Mouse (Mus musculus): Measurements from ENCODE around the gene Mtap.

Mtap gene

DNA sequence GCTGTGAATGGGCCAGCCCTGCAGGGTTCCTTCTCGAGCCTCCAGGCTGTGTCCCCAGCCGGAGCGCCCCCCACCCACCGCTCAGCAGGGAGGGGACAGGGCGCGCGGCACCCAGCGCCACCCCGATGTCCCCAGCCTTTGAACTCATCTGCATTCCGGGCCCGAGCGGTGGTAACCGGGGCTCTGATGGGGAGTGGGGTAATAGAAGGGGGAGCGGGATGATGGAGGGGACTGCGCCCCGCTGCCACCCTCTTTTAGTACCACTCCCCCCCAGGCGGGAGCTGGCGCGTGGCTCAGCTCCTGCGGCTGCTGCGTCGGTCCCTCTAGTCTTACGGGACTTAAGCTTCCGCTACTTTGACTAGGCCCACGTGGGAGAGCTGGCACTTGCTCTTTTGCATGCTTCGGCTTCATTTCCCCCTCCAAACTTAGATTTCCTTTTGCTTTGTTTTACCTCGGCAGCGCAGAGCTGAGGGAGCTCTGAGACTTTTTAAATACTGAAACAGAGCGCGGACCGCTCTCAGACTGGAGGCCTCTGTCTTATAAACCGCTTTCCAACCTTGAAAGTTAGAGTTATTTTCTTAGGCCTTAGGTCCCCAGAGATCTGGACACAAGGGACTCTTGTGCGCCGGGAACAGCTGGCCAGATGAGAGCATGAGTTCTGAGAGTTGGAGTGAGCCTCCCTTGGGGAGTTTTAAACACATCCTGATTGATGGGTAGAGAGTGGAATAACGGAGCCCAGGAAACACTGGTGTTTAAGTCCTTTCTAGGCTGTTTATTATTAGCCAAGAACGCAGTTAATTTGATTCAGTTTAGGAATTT lies 829 bp downstream of the Mtap start:
- peak; percentile 14 for DNase-seq (ENCODE audit: low read depth, low spot score)

DNA sequence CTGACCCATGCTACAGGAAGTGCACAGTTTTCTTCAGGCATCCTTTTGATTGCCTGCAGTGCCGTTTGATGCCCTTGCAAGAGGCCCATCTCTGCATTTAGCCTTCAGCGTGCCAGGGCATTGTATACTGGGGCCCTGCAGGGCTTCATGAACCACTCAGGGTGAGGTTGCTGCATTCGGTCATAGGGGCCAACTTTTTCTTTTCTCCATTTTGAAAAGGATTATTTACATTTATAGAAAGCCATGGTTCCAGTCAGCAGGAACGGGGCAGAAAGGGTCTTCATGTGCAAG lies 1.4 kb downstream of the Mtap start:
- DNase-seq (ENCODE audit: low read depth, low spot score), result no peak

DNA sequence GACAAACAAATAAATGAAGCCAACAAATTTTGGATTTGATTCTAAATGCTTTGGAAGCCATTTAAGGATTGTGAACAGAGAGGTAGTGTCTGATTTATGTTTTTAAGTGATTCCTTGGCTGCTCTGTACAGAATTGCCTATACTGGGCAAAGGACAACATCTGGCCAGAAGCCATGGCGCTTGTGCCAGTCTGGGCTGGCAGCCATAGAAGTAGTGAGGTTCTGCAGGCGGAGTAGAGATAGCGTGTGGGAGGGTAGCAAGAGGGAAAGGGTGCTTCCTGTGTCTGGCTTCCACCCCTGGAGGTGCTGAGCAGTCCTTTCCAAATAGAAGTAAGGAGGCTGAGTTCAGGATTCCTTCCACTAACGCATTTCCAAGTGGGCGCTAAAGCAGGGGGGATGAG lies 3.9 kb downstream of the Mtap start:
- no peak for DNase-seq (ENCODE audit: low read depth, low spot score)

DNA sequence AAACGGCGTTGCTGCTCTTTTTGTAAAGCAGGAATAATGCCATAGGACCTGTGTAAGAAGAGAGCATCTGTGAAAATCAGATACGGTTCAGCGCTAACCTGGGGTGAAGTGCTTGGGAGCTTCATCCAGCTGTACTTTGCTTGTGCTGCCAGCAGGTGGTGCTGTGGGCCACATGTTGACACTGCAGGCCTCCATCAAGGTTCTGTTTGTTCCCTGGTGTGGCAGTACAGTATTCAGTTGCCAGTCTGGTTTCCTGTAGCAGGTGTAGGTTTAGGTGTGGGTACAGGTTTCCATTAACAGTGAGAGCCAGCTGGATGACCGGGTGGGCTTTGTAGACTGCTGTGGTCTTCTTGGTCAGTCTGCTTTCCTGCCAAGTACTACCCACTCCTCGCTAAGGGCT lies 8.5 kb downstream of the Mtap start:
- peak; percentile 39 for DNase-seq (ENCODE audit: low read depth, low spot score)

DNA sequence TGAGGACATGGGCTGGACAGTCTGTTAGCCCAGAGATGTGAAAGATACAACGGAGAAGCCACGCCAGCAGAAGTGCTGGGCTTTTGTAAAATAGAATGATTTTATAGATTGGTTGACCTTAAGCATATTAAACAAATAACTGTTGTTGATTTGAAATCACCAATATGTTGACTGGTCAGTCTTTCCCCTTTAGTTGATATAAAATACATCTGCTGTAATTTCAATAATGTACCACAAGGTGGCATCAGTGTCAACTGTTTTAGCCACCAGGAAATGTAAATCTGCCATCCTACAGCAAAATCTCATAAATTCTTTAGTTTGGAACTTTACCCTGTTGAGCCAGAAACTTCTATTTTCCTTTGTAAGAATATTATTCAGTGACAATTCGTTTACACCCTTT lies 9.4 kb downstream of the Mtap start:
- DNase-seq (ENCODE audit: low read depth, low spot score), result no peak

DNA sequence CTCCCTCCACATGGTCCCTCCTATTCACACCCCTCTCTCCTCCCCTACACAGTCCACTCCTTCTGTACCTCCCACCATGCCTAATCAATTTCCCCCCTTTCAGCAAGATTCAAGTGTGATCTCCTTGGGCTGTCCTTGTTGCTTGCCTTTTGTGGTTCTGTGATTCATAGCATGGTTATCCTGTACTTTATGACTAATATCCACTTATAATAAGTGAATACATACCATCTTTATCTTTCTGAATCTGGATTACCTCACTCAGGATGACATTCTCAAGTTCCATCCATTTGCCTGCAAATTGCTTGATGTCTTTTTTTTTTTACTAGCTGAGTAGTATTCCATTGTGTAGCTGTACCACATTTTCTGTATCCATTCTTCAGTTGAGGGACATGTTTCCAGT lies 12.3 kb downstream of the Mtap start:
- no peak for DNase-seq (ENCODE audit: low read depth, low spot score)

DNA sequence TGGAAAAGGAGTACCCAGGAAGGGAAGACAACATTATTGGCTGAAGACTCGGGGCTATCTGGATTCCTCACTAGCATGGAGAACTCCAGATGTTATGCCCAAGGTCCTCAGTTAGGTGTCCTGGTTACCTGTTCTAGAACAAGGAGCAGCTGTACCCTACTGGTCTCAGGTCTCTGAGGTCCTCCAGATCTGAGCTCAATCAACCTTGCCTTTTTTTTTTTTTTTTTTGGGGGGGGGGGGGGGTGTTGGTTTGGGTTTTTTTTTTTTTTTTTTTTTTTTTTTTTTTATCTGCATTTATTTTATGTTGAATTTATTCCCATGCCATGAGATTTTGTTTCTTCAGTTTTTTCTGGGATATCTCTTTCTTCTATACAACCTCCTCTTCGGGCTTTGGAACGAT lies 24.5 kb downstream of the Mtap start:
- DNase-seq (ENCODE audit: low read depth, low spot score), result no peak

DNA sequence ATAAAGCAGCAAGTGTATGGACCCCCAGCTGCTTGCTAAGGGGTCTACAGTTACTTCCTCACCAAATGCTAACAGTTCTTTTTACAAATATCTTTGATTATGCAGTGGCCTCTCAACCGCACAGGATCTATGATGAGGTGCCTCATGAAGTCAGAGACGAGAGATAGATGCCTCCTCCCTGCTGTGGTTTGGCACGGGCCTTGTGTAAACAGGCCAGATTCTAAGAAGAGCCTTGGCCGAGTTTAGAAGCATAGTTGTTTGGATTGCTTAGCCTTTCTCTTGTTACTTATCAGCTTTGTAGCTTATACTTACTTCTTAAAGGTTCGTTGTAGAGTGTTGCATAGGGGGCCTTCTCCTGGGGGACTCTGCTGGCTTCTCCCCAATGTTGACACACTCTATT lies 25.6 kb downstream of the Mtap start:
- DNase-seq (ENCODE audit: low read depth, low spot score), result no peak

DNA sequence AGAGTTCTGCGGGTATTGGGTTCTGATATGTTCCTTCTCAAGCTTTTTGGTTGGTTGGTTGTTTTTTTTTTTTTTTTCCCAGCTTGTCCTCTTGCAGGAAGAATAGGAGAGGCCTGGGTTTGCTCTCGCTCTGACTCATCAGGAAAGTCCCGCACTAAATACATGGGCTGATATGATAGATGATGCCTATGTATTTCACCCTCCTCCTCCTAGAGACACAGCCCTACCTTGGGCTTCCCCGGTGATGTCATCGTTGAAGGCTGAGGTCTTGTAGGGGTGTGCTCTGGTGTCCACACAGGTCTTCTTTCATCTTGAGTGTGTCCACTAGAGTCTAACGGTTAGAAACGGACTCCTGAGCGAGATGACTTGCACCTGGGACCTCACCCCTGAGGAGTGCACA lies 26.7 kb downstream of the Mtap start:
- no peak for DNase-seq (ENCODE audit: low read depth, low spot score)

DNA sequence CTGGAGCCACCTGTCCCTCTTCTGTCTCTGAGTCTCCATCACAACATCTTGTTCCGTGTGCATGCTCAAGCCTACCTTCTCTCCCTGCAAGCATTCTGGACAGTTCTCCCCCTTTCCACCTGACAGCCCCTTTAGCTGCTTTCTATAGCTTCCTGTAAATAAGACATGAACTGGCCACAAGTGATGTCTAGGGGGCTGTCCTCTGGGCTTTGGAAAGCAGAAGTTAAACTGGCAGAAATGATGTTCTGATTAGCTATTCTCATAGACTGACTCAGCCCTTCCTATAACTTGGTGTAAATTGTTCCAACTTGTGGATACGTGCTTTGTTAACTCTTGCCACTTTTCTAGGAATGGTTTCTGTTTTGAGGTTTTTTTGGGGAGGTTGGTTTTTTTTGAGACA lies 27.8 kb downstream of the Mtap start:
- DNase-seq (ENCODE audit: low read depth, low spot score), result no peak

DNA sequence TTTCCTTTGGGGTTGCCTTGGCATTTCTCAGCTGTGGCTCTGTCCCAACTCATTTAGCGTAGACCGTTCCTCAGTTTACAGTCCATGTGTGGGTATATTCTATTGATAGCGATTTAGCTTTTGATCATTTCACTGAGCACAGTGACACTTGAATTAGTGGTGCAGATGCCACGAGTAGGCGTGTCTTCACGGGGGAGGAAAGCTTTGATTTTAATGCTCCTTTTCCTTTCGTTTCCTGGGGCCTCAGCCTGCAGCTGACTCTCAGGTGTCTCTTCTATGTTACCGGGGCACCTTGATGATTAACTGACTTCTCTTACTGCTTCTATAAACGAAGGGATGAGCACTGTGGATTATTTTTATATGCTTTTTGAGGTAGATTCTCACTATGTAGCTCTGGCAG lies 32.0 kb downstream of the Mtap start:
- DNase-seq (ENCODE audit: low read depth, low spot score), result no peak

DNA sequence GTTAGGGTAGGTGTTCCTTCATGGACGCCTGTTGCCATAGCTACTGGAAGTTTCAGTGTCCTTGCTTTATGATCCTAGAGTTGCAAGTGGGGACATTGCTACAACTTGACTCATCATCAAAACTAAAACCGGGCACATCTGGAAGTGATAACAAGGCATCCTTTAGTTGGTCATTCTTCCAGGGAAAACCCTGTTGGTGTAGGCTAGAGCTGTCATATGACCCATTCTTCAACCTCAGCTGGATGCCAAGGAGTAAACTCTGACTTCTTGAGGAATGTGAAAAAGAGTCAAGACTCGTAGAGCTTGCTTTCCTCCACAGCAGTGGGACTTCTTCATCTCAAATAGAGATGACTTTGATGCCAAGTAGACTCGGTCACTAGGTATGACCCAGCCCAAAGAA lies 32.8 kb downstream of the Mtap start:
- DNase-seq (ENCODE audit: low read depth, low spot score), result no peak

DNA sequence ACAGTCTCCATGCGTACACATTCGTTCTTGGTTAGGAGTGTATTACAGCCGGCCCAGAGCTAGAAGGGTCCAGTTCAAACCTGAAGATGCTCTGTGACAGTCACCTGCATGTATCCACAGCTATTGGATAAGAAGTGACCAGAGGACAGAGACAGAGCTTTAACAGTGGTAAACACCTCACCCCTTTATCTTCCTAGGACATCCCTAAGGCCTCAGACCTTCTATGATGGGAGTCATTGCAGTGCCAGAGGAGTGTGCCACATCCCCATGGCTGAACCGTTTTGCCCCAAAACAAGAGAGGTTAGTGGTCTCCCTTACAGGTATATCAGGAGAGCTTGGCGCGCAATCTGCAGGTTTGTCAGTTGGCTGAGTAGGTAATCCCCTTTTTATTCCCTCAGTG lies 34.0 kb downstream of the Mtap start:
- DNase-seq (ENCODE audit: low read depth, low spot score), result no peak

DNA sequence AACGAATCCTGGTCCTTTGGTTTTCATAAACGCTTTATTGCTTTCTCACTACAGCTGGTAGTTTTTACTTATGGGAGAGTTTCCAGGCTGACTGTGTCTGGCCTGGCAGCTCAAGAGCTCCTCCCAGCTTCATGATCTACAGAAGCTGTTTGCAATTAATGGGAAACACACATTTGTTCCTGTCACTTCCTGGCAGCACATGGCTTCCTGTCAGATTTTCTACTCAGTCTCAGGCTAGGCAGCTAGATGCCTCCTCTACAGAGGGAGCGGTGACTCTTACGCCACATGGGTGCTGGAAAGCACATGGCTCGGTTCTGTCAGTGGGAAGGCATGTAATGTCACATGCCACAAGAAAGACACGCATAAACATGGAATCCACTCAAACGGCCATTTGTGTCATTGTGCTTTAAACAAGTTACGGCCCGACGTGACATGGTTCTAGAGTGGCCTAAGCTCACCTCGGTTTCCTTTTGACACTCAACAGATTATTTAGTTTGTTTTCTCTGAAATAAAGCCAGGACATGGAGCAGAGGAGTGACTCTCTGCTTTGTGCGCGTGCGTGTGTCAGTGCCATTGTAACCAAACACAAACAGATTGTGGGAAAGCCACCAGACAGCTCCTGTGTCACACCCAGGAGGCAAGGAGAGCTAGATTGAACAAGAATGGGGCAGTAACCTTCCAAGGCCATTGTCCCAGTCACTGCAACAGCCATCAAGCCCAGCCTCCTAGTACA lies 36.1 kb downstream of the Mtap start:
- no peak for DNase-seq (ENCODE audit: low read depth, low spot score)

DNA sequence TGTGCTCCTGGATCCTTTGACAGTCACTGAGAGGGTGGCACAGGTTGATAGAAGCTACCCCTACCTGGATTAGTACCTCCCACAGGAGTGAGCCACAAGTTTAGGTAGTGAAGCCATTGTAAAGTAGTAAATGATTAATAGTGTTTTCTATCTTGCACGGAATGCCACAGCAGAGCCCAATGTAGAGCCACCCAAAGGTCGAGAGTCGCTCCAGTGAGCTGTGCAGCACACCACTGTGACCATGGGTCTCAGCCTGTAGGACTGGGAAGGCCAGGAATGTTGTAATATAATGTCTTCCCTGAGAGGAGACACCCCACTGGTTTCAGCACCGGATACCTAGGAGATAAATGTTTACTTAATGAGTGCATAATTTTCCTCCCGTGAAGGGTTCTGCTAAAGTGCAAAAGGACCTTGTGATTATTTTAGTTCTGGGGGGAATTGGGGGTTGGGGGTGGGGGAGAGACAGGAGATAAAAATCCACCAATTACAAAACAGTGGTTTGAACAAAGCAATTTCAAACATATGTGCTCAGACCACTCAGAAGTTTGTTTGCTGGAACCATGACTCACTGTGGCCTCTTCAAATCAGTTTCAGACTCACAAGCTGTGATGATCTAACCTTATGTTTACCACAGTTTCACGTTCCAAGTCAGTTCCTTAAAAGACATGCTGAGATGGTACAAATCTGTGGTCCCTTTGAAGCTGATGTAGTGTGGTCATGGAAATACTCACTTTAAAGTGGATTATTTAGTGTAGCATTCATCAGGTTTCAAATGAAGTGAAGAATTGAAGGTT lies 40.8 kb downstream of the Mtap start:
- DNase-seq (ENCODE audit: low read depth, low spot score), result no peak

DNA sequence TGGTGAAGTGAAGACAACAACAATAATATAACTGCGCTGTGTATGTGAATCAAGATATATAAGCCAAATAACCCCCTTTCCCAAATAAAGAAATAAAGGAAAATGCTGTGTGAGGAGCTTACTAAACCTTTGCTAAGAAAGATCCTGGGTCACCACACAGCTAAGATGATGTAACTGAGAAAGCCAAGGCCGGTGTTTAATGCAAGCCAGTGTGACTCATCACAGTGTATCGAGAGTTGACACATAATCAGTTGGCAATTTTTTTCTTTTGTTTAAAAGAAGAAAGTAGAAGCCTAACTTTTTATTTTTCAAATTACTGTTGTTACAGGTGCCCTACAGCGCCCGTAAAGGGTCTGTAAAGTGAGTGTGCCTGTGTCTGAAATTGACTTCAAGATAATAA lies 43.2 kb downstream of the Mtap start:
- no peak for DNase-seq (ENCODE audit: low read depth, low spot score)

DNA sequence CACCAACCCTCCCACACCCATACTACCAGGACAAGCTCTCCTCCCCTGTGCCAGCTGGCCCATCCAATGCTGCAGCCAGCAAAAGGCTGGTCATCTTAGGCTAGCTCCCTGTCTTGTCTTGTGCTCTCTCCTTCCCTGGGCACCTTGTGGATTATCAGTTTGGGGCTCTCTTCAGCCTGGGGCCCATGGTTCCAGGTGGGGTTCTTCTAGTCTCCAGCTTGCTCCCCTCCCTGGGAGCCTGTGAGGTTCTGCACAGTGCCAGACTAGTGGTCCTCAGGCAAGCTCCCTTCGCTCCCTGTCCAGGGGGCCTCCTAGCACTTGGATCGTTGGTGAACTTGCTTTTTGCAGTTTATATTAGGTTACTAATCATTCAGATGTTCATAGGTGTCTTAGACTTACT lies 44.7 kb downstream of the Mtap start:
- DNase-seq (ENCODE audit: low read depth, low spot score), result no peak

DNA sequence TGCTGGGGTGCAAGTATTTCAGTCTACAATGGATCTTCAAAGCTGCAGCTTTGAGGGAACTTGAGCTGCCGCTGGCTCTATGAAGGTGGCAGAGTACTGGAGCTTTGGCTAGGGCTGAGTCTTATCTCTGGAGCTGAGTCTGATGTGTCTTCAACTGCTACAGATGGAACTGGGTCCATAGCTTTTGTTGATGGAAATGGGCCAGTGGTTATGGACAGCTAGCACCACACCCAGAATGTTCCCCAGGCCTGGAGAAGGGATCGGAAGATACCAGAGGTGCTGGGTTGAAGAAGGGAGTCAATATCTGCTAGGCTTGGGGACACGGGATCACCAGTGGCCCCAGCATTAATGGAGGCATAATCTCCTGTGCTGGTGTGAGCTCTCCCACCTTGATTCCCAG lies 45.6 kb downstream of the Mtap start:
- DNase-seq (ENCODE audit: low read depth, low spot score), result no peak

DNA sequence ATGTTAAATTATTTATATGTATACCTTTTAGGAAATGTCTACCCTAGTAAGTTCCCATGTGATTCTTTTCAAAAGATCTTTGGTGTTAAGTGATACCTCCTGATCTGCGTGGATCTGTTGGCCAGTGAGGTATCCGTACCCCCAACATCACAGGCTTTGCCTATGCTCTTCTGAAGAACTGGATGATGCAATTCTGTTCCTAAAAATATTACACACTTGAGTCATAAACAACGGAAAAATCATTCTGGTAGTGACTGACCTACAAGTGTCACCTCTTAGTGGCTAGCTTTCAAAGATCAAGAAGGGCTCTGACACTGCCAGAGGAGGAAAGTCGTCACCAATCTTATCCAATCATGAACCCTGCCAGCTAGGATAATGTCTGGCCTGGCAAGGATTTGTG lies 58.6 kb downstream of the Mtap start:
- DNase-seq (ENCODE audit: low read depth, low spot score), result no peak

DNA sequence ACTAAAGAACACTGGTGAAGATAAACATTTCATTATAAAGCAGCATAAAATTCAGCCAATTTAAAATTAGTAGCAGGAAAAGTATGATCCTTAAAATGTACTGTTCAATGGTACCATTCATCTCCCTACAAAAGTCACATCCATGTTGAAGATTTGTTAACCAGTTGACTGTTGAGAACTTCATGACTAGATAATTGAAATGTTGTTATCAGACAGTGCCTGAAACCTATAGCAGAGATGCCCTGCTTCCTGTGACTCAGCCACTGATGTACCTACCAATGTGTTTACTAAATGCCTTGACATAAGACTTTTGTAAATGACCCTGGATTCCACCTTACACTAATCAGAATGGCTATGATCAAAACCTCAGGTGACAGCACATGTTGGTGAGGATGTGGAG lies 60.2 kb downstream of the Mtap start:
- DNase-seq (ENCODE audit: low read depth, low spot score), result no peak

DNA sequence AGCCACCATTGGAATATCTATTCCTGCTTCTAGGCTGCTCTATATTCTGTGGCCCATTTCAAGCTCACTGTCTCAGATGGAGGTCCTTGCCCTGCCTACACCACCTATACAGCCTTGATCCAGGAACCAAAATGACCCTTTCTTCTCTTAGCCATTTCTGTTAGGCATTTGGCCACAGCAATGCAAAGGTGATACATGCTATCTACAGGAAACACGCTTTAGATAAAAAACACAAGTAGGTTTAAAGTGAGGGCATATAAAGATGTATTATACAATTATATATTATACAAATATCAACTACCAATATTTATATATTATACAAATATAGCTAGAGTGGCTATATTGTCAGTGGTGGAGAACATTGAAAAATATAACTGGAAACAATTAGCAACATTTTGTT lies 63.9 kb downstream of the Mtap start:
- DNase-seq (ENCODE audit: low read depth, low spot score), result no peak

DNA sequence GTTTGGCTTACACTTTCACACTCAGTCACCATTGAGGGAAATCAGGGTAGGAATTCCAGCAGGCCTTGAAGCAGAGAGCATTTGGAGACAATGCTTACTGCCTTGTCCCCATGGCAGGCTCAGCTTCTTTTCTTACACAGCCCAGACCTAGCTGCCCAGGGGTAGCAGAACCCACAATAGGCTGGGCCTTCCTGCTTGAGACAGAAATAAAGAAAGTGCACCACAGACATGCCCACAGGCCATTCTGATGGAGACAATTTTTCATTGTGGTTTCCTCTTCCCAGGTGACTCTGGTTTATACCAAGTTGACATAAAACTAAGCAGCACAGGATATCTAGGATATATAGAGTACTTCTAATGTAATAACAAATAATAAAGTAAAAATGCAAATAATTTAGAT lies 72.4 kb downstream of the Mtap start:
- no peak for DNase-seq (ENCODE audit: low read depth, low spot score)

DNA sequence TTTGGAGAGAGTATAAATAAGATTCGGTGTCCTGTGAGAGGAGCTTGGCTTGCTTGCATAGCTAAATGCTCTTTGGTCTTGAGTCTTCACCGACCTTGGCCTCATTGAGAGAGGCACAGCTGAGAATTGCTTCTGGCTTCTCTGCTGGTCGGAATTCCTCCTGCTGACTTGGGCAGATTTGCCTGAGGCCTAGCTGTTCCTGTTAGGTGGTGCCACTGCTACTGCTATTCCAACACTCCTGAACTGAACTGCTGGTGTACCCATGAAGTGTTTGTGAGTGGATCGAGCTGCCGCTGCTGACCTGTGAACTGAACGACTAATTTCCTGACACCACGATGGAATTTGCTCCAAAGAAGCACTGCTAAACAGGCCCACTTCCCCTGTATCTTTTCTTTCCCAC lies 73.4 kb downstream of the Mtap start:
- DNase-seq (ENCODE audit: low read depth, low spot score), result no peak

Measured in WW6 (cell line).